Mouse (Mus musculus) CH12.LX (cell line): ENCODE data around the gene Olfm4. TPM values are rescaled to one million over a fixed set of nuclear protein-coding genes. Genes with fewer than 3 reads are reported as not detected.

Source experiments
- DNase-seq: peaks from one replicate; pipeline ENCODE4 v3.0.0-alpha.2; 2013; ENCODE audit errors: extremely low read depth
- H3K27ac ChIP-seq: 2 replicates; pipeline ENCODE4 v1.5.1; 2012; ENCODE audit warnings: low read depth, mild to moderate bottlenecking, control low read depth, moderate library complexity; ENCODE audit not compliant: insufficient read depth
- H3K27me3 ChIP-seq: replicated peaks from 2 replicates; pipeline ENCODE3; 2012; ENCODE audit warnings: inconsistent platforms
- H3K36me3 ChIP-seq, 2 experiments: replicated peaks in 1 of 2; 2 replicates each; pipeline versions ENCODE3 to v1.6.1; 2012; ENCODE audit warnings: inconsistent platforms in 1 of 2, low read length in 1 of 2, mild to moderate bottlenecking in 1 of 2, mixed read lengths in 1 of 2, moderate library complexity in 1 of 2; ENCODE audit not compliant: control insufficient read depth in 1 of 2, insufficient read depth in 1 of 2
- H3K4me1 ChIP-seq, 2 experiments: 2 replicates each; pipeline ENCODE4 v1.6.1; 2012; ENCODE audit warnings: inconsistent platforms in 1 of 2, moderate library complexity in 1 of 2; ENCODE audit not compliant: insufficient read depth in 2 of 2, control insufficient read depth in 1 of 2
- H3K4me2 ChIP-seq: 2 replicates; pipeline ENCODE4 v1.6.1; 2012; ENCODE audit warnings: low read depth, mild to moderate bottlenecking, control low read depth; ENCODE audit not compliant: poor library complexity, insufficient read depth, severe bottlenecking
- H3K4me3 ChIP-seq, 3 experiments: fragments of 150-350 bp in 1 of 3; sonication (generic) in 1 of 3; replicated peaks in 1 of 3; 2 replicates each; pipeline versions ENCODE3 to v1.5.1; 2011 to 2012; ENCODE audit warnings: low read depth in 2 of 3, low read length in 2 of 3, mild to moderate bottlenecking in 2 of 3, moderate library complexity in 2 of 3, control low read depth in 1 of 3, improper control_type of control experiment in 1 of 3, inconsistent platforms in 1 of 3, mixed read lengths in 1 of 3; ENCODE audit not compliant: poor library complexity in 1 of 3
- H3K79me2 ChIP-seq: replicated peaks from 2 replicates; pipeline ENCODE4 v1.6.1; 2012; ENCODE audit warnings: mild to moderate bottlenecking, moderate library complexity; ENCODE audit not compliant: control insufficient read depth, poor library complexity, insufficient read depth, severe bottlenecking; ENCODE audit errors: extremely low read depth
- H3K9ac ChIP-seq: 2 replicates; pipeline ENCODE4 v1.6.1; 2012; ENCODE audit warnings: low read depth, mild to moderate bottlenecking, control low read depth, moderate library complexity; ENCODE audit not compliant: insufficient read depth
- H3K9me3 ChIP-seq: replicated peaks from 2 replicates; pipeline ENCODE3; 2012; ENCODE audit warnings: low read length, inconsistent platforms, mixed read lengths
- BHLHE40 ChIP-seq: IDR thresholded peaks from 2 replicates; pipeline ENCODE4 v1.6.1; 2011; ENCODE audit warnings: mild to moderate bottlenecking, low read depth, low read length, improper control_type of control experiment
- CTCF ChIP-seq, 2 experiments: IDR thresholded peaks in 1 of 2; conservative IDR thresholded peaks in 1 of 2; 2 replicates each; pipeline ENCODE4 v1.5.1; 2011 to 2012; ENCODE audit warnings: low read depth in 2 of 2, low read length in 2 of 2, improper control_type of control experiment in 1 of 2, inconsistent platforms in 1 of 2, mild to moderate bottlenecking in 1 of 2, moderate library complexity in 1 of 2
- E2F4 ChIP-seq: IDR thresholded peaks from 2 replicates; pipeline ENCODE4 v1.6.1; 2011; ENCODE audit warnings: low read depth, low read length, improper control_type of control experiment; ENCODE audit not compliant: insufficient replicate concordance
- ELF1 ChIP-seq: IDR thresholded peaks from 2 replicates; pipeline ENCODE4 v1.6.1; 2014; ENCODE audit warnings: low read depth, mild to moderate bottlenecking, inconsistent platforms, low read length, improper control_type of control experiment
- GABPA ChIP-seq: IDR thresholded peaks from 2 replicates; pipeline ENCODE4 v1.6.1; 2012; ENCODE audit warnings: low read depth, low read length, improper control_type of control experiment, inconsistent platforms; ENCODE audit not compliant: insufficient replicate concordance
- HCFC1 ChIP-seq: IDR thresholded peaks from 2 replicates; pipeline ENCODE4 v1.6.1; 2012; ENCODE audit warnings: low read depth, mild to moderate bottlenecking, inconsistent platforms, low read length, improper control_type of control experiment
- IRF4 ChIP-seq: IDR thresholded peaks from 2 replicates; pipeline ENCODE4 v1.6.1; 2014; ENCODE audit warnings: low read depth, mild to moderate bottlenecking, inconsistent platforms, low read length, improper control_type of control experiment
- JUN ChIP-seq: IDR thresholded peaks from 2 replicates; pipeline ENCODE4 v1.6.1; 2011; ENCODE audit warnings: low read depth, mild to moderate bottlenecking, low read length, improper control_type of control experiment, moderate library complexity; ENCODE audit not compliant: insufficient read depth
- MAFK ChIP-seq: IDR thresholded peaks from 2 replicates; pipeline ENCODE4 v1.6.1; 2011; ENCODE audit warnings: low read length, improper control_type of control experiment; ENCODE audit not compliant: insufficient replicate concordance
- MAX ChIP-seq: IDR thresholded peaks from 2 replicates; pipeline ENCODE4 v1.6.1; 2011; ENCODE audit warnings: low read length, improper control_type of control experiment
- MEF2A ChIP-seq: IDR thresholded peaks from 2 replicates; pipeline ENCODE4 v1.6.1; 2014; ENCODE audit warnings: low read depth, mild to moderate bottlenecking, inconsistent platforms, low read length, improper control_type of control experiment, borderline replicate concordance
- MXI1 ChIP-seq: IDR thresholded peaks from 2 replicates; pipeline ENCODE4 v1.6.1; 2011; ENCODE audit warnings: mild to moderate bottlenecking, low read depth, low read length, improper control_type of control experiment
- PAX5 ChIP-seq: IDR thresholded peaks from 2 replicates; pipeline ENCODE4 v1.6.1; 2012; ENCODE audit warnings: low read length, inconsistent platforms, mixed read lengths
- RAD21 ChIP-seq: IDR thresholded peaks from 2 replicates; pipeline ENCODE4 v1.6.1; 2011; ENCODE audit warnings: low read depth, mild to moderate bottlenecking, low read length, improper control_type of control experiment, moderate library complexity
- SIN3A ChIP-seq: IDR thresholded peaks from 2 replicates; pipeline ENCODE4 v1.6.1; 2012; ENCODE audit warnings: low read length, improper control_type of control experiment, inconsistent platforms
- SMC3 ChIP-seq: IDR thresholded peaks from 2 replicates; pipeline ENCODE4 v1.6.1; 2011; ENCODE audit warnings: low read depth, low read length, improper control_type of control experiment
- UBTF ChIP-seq: IDR thresholded peaks from 2 replicates; pipeline ENCODE4 v1.6.1; 2012; ENCODE audit warnings: low read depth, mild to moderate bottlenecking, inconsistent platforms, low read length, improper control_type of control experiment, moderate library complexity
- USF2 ChIP-seq: conservative IDR thresholded peaks from 2 replicates; pipeline ENCODE4 v1.6.1; 2011; ENCODE audit warnings: low read depth, low read length, improper control_type of control experiment
- ZMIZ1 ChIP-seq: IDR thresholded peaks from 2 replicates; pipeline ENCODE4 v1.6.1; 2012; ENCODE audit warnings: low read depth, mild to moderate bottlenecking, inconsistent platforms, low read length, improper control_type of control experiment
- dilution Hi-C: fragments of 300-500 bp; cut with MboI; formaldehyde crosslinking; loops from 2 replicates; pipeline ENCODE4 v1.14.3; 2020; ENCODE audit warnings: low sequenced_read_pairs; ENCODE audit not compliant: extremely low pct_unique_long_range_greater_than_20kb, extremely low pct_ligation_motif_present
- in situ Hi-C: fragments of 300-500 bp; cut with MboI; formaldehyde crosslinking; loops from 3 replicates; pipeline ENCODE4 v1.14.3; 2019; ENCODE audit warnings: low sequenced_read_pairs, low pct_ligation_motif_present, low pct_unique_long_range_greater_than_20kb, mixed read lengths
- polyA plus RNA-seq: library from polyadenylated mRNA; unstranded; fragments of >175 nt; gene quantifications from 2 replicates; pipeline ENCODE4 v1.2.1, GENCODE M21; 2012; ENCODE audit warnings: low read depth; ENCODE audit not compliant: insufficient read length
- total RNA-seq, 2 experiments: library from RNA; depleted of rRNA; stranded (reverse); fragments of 300-350 nt in 1 of 2; fragments of >200 nt in 1 of 2; gene quantifications; 2 replicates each; pipeline ENCODE4 v1.2.3; 2012 to 2014

Gene Olfm4
- total and polyA plus RNA-seq, 3 experiments, result 6.8 to 24.9 (median 13.8) TPM

DNA sequence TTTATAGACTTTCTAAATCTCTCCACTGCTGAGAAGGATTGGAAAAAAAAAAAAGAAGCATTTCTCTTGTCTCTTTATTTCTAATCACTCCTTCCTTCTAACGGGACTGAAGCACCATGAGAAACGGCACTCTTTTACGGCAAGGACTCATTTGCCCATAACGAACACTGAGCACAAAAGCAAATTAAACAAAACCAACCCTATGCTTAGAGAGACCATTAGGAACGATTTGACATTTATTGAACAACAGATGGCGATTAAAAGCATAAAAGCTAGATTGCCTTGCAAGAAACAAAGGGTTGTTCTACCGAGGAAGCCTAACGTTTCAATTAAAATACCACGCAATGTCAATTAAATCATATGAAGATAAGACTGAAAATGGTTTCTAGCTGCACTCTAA is 79.0 kb downstream of the Olfm4 start:
- peaks cover 0 to 11% of the 10 kb centered on the region in 2 experiments; a peak in 2 of 4 replicates for H3K4me1 ChIP-seq
- no peak overlapping the region for H3K9ac ChIP-seq
- H3K27me3 ChIP-seq, result no peaks in the 10 kb centered on the region
- H3K4me2 ChIP-seq, result no peak overlapping the region
- in situ Hi-C loops, result no loop called here
- dilution Hi-C loops, result no loop called here
- no peak overlapping the region for H3K4me3 ChIP-seq
- TF ChIP-seq ZMIZ1, result no peak
- no peak for TF ChIP-seq MEF2A
- TF ChIP-seq MAX, result no peak
- no peak for TF ChIP-seq SMC3
- TF ChIP-seq RAD21, result no peak
- TF ChIP-seq UBTF, result no peak
- no peak for TF ChIP-seq ELF1
- H3K27ac ChIP-seq, result no peak overlapping the region
- H3K9me3 ChIP-seq, result no peaks in the 10 kb centered on the region
- no peaks in the 10 kb centered on the region for H3K36me3 ChIP-seq
- DNase-seq, result no peak
- no peaks in the 10 kb centered on the region for H3K79me2 ChIP-seq

DNA sequence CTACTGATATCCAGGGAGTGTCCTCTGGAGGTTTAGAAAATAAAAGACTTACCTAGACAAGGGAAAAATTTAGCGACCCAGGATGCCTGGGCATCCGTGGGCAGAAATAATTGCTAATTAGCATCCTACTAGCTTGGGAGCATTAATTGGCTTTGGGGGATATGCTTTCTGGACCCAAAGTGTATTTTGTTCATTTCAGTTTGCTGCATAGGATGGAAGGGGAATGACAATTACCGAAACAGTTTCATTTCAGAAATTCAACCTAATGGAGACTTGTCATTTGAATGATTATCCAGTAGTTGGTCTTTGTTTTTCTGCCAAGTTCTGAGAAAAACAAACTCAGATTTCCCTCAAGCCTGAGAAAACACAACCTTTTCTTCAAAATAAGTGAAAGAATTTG is 86.7 kb downstream of the Olfm4 start:
- TF ChIP-seq SMC3, result no peak
- TF ChIP-seq JUN, result no peak
- no peak for TF ChIP-seq HCFC1
- no peak for TF ChIP-seq MXI1
- TF ChIP-seq SIN3A, result no peak
- TF ChIP-seq MAFK, result no peak
- no peak for TF ChIP-seq IRF4
- TF ChIP-seq PAX5, result no peak
- no peak for TF ChIP-seq CTCF (conservative IDR thresholded peaks at IDR 0.05 in 1 of 2, IDR thresholded peaks at IDR 0.05 in 1 of 2; ENCODE audit: low read depth in 2 of 2, low read length in 2 of 2)
- no peak for TF ChIP-seq BHLHE40
- no peak for TF ChIP-seq ZMIZ1
- no peak for TF ChIP-seq GABPA
- TF ChIP-seq ELF1, result no peak
- TF ChIP-seq USF2, result no peak
- TF ChIP-seq E2F4, result no peak
- TF ChIP-seq RAD21, result no peak
- Histone ChIP-seq H3K4me1 (peaks cover 0 to 17% of the 10 kb centered on the region in 2 experiments; a peak in 3 of 4 replicates), H3K79me2 (no peaks in the 10 kb centered on the region), H3K9ac (no peak overlapping the region), H3K27me3 (no peaks in the 10 kb centered on the region), H3K27ac (no peak overlapping the region), H3K9me3 (no peaks in the 10 kb centered on the region), H3K4me3 (no peak overlapping the region), H3K4me2 (no peak overlapping the region), H3K36me3 (no peaks in the 10 kb centered on the region)
- in situ Hi-C loops (no loop called here), dilution Hi-C loops (no loop called here)
- no peak for DNase-seq

Other genes with a start within 250 kb of the Olfm4 start
- gene Pcdh8, start 212.8 kb upstream of the Olfm4 start, total RNA-seq (2012; rRNA removed), result not detected in 2 replicates
- not detected in 2 replicates for gene Pcdh8, start 212.8 kb upstream of the Olfm4 start, total RNA-seq (2014; rRNA removed)
- not detected in 2 replicates for gene Pcdh8, start 212.8 kb upstream of the Olfm4 start, polyA plus RNA-seq